Mouse (Mus musculus) thymus, adult 18-20 months (tissue): ENCODE measurements around the gene Slc29a3.
"Not testable (repeated sequence)": the region's sequence is repeated elsewhere in the genome, so short reads cannot be mapped to it uniquely, and the experiment has no call there.

Experiments
- DNase-seq, 2 experiments: peaks; one replicate each; pipeline ENCODE4 v3.0.0; 2022; ENCODE audit warnings: mixed read lengths in 2 of 2

Gene Slc29a3

GRCm38 (mm10) chr10:60762126-60762525 lies 9.5 kb upstream of the Slc29a3 start:
- no peak for DNase-seq

GRCm38 (mm10) chr10:60760377-60760776 lies 7.8 kb upstream of the Slc29a3 start:
- DNase-seq: peak; percentile 72 to 81

- DNase-seq: peak in 1 of 2 experiments; percentile 40
Measured at GRCm38 (mm10) chr10:60756992-60757391, 4.4 kb upstream of the Slc29a3 start.

- DNase-seq: no peak
Measured at GRCm38 (mm10) chr10:60756146-60756545, 3.6 kb upstream of the Slc29a3 start.

- no peak for DNase-seq
Measured at GRCm38 (mm10) chr10:60753941-60754340, 1.3 kb upstream of the Slc29a3 start.

GRCm38 (mm10) chr10:60753261-60753660 lies 667 bp upstream of the Slc29a3 start:
- DNase-seq: peak in 1 of 2 experiments; percentile 44

- DNase-seq: no peak
Measured at GRCm38 (mm10) chr10:60747667-60748212, 4.9 kb downstream of the Slc29a3 start.

- no peak for DNase-seq
Measured at GRCm38 (mm10) chr10:60746512-60746911, 6.1 kb downstream of the Slc29a3 start.

- DNase-seq: no peak
Measured at GRCm38 (mm10) chr10:60744543-60745290, 7.9 kb downstream of the Slc29a3 start.

- DNase-seq: no peak
Measured at GRCm38 (mm10) chr10:60743681-60744080, 8.9 kb downstream of the Slc29a3 start.

- DNase-seq: no peak
Measured at GRCm38 (mm10) chr10:60742942-60743341, 9.7 kb downstream of the Slc29a3 start.

- not testable (repeated sequence) for DNase-seq
Measured at GRCm38 (mm10) chr10:60742296-60742695, 10.3 kb downstream of the Slc29a3 start.

GRCm38 (mm10) chr10:60741435-60741834 lies 11.2 kb downstream of the Slc29a3 start:
- DNase-seq: no peak

GRCm38 (mm10) chr10:60739619-60740363 lies 12.8 kb downstream of the Slc29a3 start:
- no peak for DNase-seq

GRCm38 (mm10) chr10:60737886-60738640 lies 14.5 kb downstream of the Slc29a3 start:
- DNase-seq: no peak

GRCm38 (mm10) chr10:60737169-60737728 lies 15.3 kb downstream of the Slc29a3 start:
- no peak for DNase-seq

GRCm38 (mm10) chr10:60735737-60736136 lies 16.9 kb downstream of the Slc29a3 start:
- no peak for DNase-seq

- no peak for DNase-seq
Measured at GRCm38 (mm10) chr10:60733471-60733870, 19.1 kb downstream of the Slc29a3 start.

- no peak for DNase-seq
Measured at GRCm38 (mm10) chr10:60732397-60732861, 20.2 kb downstream of the Slc29a3 start.

GRCm38 (mm10) chr10:60731742-60732141 lies 20.9 kb downstream of the Slc29a3 start:
- no peak for DNase-seq

- no peak for DNase-seq
Measured at GRCm38 (mm10) chr10:60727301-60727700, 25.3 kb downstream of the Slc29a3 start.

- no peak for DNase-seq
Measured at GRCm38 (mm10) chr10:60726896-60727295, 25.7 kb downstream of the Slc29a3 start.

GRCm38 (mm10) chr10:60724496-60724895 lies 28.1 kb downstream of the Slc29a3 start:
- DNase-seq: no peak
